Mouse (Mus musculus): ENCODE measurements around the gene Anp32b. TPM values are rescaled to one million over a fixed set of nuclear protein-coding genes. Genes with fewer than 3 reads are reported as not detected.

The Anp32b gene
- polyA plus RNA-seq (2012; rRNA removed), result 216 and 731 TPM in 2 replicates

DNA sequence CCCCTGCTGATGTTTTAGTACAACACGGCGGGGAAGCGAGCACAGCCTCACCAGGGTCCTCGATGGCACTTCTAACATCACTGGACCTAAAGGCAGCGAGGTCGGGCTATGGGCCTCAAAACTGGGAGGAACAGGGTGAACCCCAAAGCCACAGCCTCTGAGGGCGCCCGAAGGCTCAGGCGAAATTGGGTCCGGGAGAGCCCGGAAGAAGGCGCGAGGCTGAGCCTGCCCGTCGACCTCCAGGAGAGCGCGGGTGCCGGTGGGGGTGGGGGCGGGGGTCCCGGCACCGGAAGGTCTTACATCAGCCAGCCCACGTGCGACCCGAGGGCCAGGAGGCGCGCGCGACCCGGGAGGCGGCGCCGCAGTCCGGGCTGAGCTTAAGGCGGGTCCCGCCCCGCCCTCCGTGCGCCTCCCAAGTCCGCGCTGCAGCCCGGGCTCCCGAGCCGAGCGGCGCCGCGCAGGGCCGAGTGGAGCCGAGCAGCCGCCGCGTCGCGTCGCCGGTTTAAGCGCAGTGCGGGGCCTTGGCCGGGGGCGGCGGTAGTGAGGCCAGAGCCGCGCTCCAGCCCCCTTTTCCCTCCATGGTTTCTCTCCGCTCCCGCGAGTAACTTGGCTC is at the start of gene Anp32b:
Gene Anp32b (plus strand): TSS at position 384 of the 613 bp plus-strand sequence.

GRCm38 (mm10) chr4:46413406-46413805 is 37.3 kb upstream of the Anp32b start, which contains the start of gene Hemgn:
Gene Hemgn (minus strand): TSS chr4:46413506.

GRCm38 (mm10) chr4:46489028-46489925 is 38.6 kb downstream of the Anp32b start, which contains the start of gene Nans:
Gene Nans (plus strand): TSS chr4:46489248.

Other genes with a start within 250 kb of the Anp32b start
- 0.02 and 0.50 TPM in 2 replicates for gene Foxe1, start 107.3 kb upstream of the Anp32b start, polyA plus RNA-seq (2012; rRNA removed)
- 9.2 and 11.3 TPM in 2 replicates for gene Trmo, start 61.5 kb upstream of the Anp32b start, polyA plus RNA-seq (2012; rRNA removed)
- gene Hemgn, start 37.4 kb upstream of the Anp32b start, polyA plus RNA-seq (2012; rRNA removed), result 19.1 and 21.8 TPM in 2 replicates
- gene Nans, start 38.3 kb downstream of the Anp32b start, polyA plus RNA-seq (2012; rRNA removed), result 50.2 and 73.0 TPM in 2 replicates
- gene Trim14, start 85.2 kb downstream of the Anp32b start, polyA plus RNA-seq (2012; rRNA removed), result 0.80 and 0.93 TPM in 2 replicates
- 3.7 and 4.9 TPM in 2 replicates for gene Coro2a, start 151.3 kb downstream of the Anp32b start, polyA plus RNA-seq (2012; rRNA removed)
- gene Tbc1d2, start 199.3 kb downstream of the Anp32b start, polyA plus RNA-seq (2012; rRNA removed), result 0.49 and 1.0 TPM in 2 replicates